Mouse (Mus musculus) heart, embryonic 14.5 days (tissue): Measurements from ENCODE around the gene Trim41. TPM values are rescaled to one million over a fixed set of nuclear protein-coding genes. Genes with fewer than 3 reads are reported as not detected.
A peak's percentile ranks its signal among the peaks of the same experiment; 100 is the strongest.

Experiments
- ATAC-seq: fragments of 200-750 bp; cut with Nextera tagmentation; 2 replicates; pipeline ENCODE4 v1.8.0; 2017; ENCODE audit warnings: low read depth, moderate TSS enrichment; ENCODE audit not compliant: insufficient number of reproducible peaks, insufficient read depth, low FRiP score
- H3K27ac ChIP-seq, 2 experiments: fragments of 200-500 bp in 1 of 2; fragments of 300-500 bp in 1 of 2; sonication (generic) in 1 of 2; replicated peaks in 1 of 2; 2 replicates each; pipeline ENCODE4 v1.5.1; 2012 to 2014; ENCODE audit warnings: low read depth in 2 of 2, low read length in 2 of 2, control low read depth in 1 of 2, mild to moderate bottlenecking in 1 of 2, mixed read lengths in 1 of 2; ENCODE audit not compliant: control insufficient read depth in 1 of 2, insufficient read depth in 1 of 2
- H3K27me3 ChIP-seq: fragments of 300-500 bp; sonication (generic); 2 replicates; pipeline ENCODE4 v1.6.1; 2014; ENCODE audit warnings: mild to moderate bottlenecking, low read length, control low read depth; ENCODE audit not compliant: control insufficient read depth, insufficient read depth
- H3K36me3 ChIP-seq: fragments of 300-500 bp; sonication (generic); 2 replicates; pipeline ENCODE4 v1.6.1; 2014; ENCODE audit warnings: mild to moderate bottlenecking, control low read depth, low read length, mixed read lengths; ENCODE audit not compliant: control insufficient read depth, insufficient read depth
- H3K4me1 ChIP-seq, 2 experiments: fragments of 200-500 bp in 1 of 2; fragments of 300-500 bp in 1 of 2; sonication (generic) in 1 of 2; 2 replicates each; pipeline ENCODE4 v1.6.1; 2012 to 2014; ENCODE audit warnings: low read length in 2 of 2, control low read depth in 1 of 2, mixed read lengths in 1 of 2; ENCODE audit not compliant: control insufficient read depth in 2 of 2, insufficient read depth in 2 of 2
- H3K4me2 ChIP-seq: fragments of 300-500 bp; sonication (generic); 2 replicates; pipeline ENCODE4 v1.6.1; 2014; ENCODE audit warnings: mild to moderate bottlenecking, low read length
- H3K4me3 ChIP-seq, 2 experiments: fragments of 200-500 bp in 1 of 2; fragments of 300-500 bp in 1 of 2; sonication (generic) in 1 of 2; 2 replicates each; pipeline ENCODE4 v1.5.1; 2012 to 2014; ENCODE audit warnings: low read length in 2 of 2, mild to moderate bottlenecking in 2 of 2, control low read depth in 1 of 2, low read depth in 1 of 2, moderate library complexity in 1 of 2; ENCODE audit not compliant: control insufficient read depth in 1 of 2, insufficient read depth in 1 of 2
- H3K9ac ChIP-seq: fragments of 300-500 bp; sonication (generic); 2 replicates; pipeline ENCODE4 v1.6.1; 2014; ENCODE audit warnings: mild to moderate bottlenecking, low read length
- H3K9me3 ChIP-seq: fragments of 300-500 bp; sonication (generic); 2 replicates; pipeline ENCODE4 v1.6.1; 2016; ENCODE audit warnings: low read length, control low read depth; ENCODE audit not compliant: control insufficient read depth
- WGBS: fragments of 180-500 bp; shearing (Covaris S2); extraction: QIAGEN DNeasy Blood & Tissue Kit; methylation state at CpG from one replicate; pipeline ENCODE4 v1.1.7; 2014; 5-methylcytosine and 5-hydroxymethylcytosine counted together
- polyA plus RNA-seq: library from polyadenylated mRNA; unstranded; fragments of >200 nt; fragmentation: Nextera tagmentation; extraction: Ambion mirVana; gene quantifications from 2 replicates; pipeline ENCODE4 v1.2.1, GENCODE M21; 2014

Gene Trim41
- polyA plus RNA-seq = 3.2 and 3.8 TPM in 2 replicates

- peaks cover 7 to 14% of the 10 kb centered on the region in 2 experiments for H3K4me1 ChIP-seq
- no peaks in the 10 kb centered on the region for H3K27me3 ChIP-seq
- ATAC-seq = peak; percentile 97
- H3K36me3 ChIP-seq = peaks cover 34% of the 10 kb centered on the region
- peak within 1 kb of the TSS; percentile 93 to 98 for H3K27ac ChIP-seq
- WGBS = under 1% methylated on average over 75 of the region's 77 CpGs
- no peaks in the 10 kb centered on the region for H3K9me3 ChIP-seq
- peak within 1 kb of the TSS; percentile 86 to 90 for H3K4me3 ChIP-seq
- H3K9ac ChIP-seq = peak within 1 kb of the TSS; percentile 89
- H3K4me2 ChIP-seq = peak within 1 kb of the TSS; percentile 90
Measured at GRCm38 (mm10) chr11:48816800-48817665, at the start of gene Trim41. Trim41 (minus strand) TSS chr11:48817353.

DNA sequence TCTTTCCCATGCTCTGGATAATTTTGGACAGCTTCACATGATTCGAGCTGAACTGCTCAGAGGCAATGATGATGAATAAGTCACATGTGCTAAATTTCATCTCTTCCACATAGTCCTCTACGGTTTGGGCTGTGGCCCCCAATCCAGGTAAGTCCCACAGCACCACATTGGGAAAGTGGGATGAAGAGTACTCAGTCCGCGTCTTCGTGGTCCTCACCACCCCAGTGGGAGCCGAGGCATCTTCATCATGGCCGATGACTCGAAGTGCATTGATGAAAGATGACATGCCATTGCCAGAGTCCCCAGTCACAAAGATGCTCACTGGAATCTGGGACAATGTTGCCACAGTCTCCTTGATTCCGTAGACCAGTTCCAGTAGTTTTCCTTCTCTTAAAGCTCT, 49.3 kb upstream of the Trim41 start:
- H3K9ac ChIP-seq = no peak overlapping the region
- no peak for ATAC-seq
- H3K4me3 ChIP-seq = no peak overlapping the region
- H3K9me3 ChIP-seq = no peaks in the 10 kb centered on the region
- H3K27ac ChIP-seq = no peak overlapping the region
- H3K27me3 ChIP-seq = no peaks in the 10 kb centered on the region
- H3K4me1 ChIP-seq = peaks cover 8 to 21% of the 10 kb centered on the region in 2 experiments
- peaks cover 10% of the 10 kb centered on the region for H3K36me3 ChIP-seq
- H3K4me2 ChIP-seq = no peak overlapping the region
- WGBS = 92% methylated on average over 9 of the region's 9 CpGs

DNA sequence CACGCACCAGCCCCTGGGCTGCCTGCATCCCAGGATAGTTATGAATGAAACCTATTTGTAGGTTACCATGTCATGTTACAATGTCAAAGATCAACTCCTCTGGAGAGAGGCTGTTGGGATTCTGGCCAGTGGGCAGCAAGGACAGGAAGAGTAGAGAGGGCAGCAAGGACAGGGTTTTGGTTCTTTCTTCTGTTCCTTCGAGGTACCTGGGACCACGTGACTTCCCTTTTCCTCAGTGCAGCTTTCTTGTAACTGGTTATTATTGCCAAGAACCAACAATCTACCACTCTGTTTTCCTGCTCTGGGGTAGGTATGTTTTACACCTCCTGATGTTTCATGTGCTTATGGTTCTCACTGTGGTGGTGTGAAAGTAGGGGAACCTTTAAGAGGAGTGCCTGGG, 46.7 kb upstream of the Trim41 start:
- H3K4me1 ChIP-seq = peaks cover 0 to 2% of the 10 kb centered on the region in 2 experiments; a peak in 3 of 4 replicates
- ATAC-seq = no peak
- WGBS = 84% methylated on average over 3 of the region's 3 CpGs
- peaks cover 10% of the 10 kb centered on the region for H3K36me3 ChIP-seq
- no peak overlapping the region for H3K4me3 ChIP-seq
- 0 out of 2 replicates have a peak, but pooled peaks cover 10% of the 10 kb centered on the region for H3K27me3 ChIP-seq
- H3K4me2 ChIP-seq = no peak overlapping the region
- H3K9ac ChIP-seq = no peak overlapping the region
- H3K27ac ChIP-seq = no peak overlapping the region
- H3K9me3 ChIP-seq = no peaks in the 10 kb centered on the region

DNA sequence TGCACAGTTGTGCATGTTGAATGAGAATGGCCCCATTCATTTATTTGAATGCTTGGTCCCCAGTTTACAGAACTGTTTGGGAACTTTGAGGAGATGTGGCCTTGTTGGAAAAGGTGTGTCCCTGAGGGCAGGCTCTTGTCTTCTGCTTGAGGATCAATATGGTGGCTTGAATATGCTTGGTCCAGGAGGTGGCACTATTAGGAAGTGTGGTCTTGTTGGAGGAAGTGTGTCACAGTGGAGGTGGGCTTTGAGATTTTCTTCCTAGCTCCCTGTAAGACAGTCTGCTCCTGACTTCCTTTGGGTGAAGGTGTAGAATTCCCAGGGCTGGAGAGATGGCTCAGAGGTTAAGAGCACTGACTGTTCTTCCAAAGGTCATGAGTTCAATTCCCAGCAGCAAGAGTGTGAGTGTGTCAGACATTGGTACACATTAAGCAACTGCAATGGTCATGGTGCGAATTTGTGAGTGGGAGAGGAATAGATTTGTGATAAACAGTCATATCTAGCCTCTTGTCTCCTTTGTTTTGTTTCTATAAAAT, 45.7 kb upstream of the Trim41 start:
- 0 out of 2 replicates have a peak, but pooled peaks cover 10% of the 10 kb centered on the region for H3K27me3 ChIP-seq
- 0 out of 4 replicates have a peak, but pooled peaks cover 0 to 5% of the 10 kb centered on the region in 2 experiments for H3K4me1 ChIP-seq
- H3K4me3 ChIP-seq = no peak overlapping the region
- no peaks in the 10 kb centered on the region for H3K9me3 ChIP-seq
- H3K9ac ChIP-seq = no peak overlapping the region
- 77% methylated on average over 1 of the region's 1 CpGs for WGBS
- H3K27ac ChIP-seq = no peak overlapping the region
- no peak; the same call in 1 of the 2 replicates for ATAC-seq
- H3K4me2 ChIP-seq = no peak overlapping the region
- peaks cover 10% of the 10 kb centered on the region for H3K36me3 ChIP-seq

- Histone ChIP-seq H3K4me2 (peak overlapping the region; percentile 87), H3K4me1 (peaks cover 2 to 5% of the 10 kb centered on the region in 2 experiments; a peak in 2 of 4 replicates), H3K36me3 (no peaks in the 10 kb centered on the region), H3K4me3 (0 out of 4 replicates have a peak overlapping the region, but pooled peaks of 1 of the 2 experiments have one; percentile 72), H3K27ac (no peak overlapping the region), H3K9me3 (no peaks in the 10 kb centered on the region), H3K9ac (no peak overlapping the region), H3K27me3 (0 out of 2 replicates have a peak, but pooled peaks cover 10% of the 10 kb centered on the region)
- ATAC-seq = no peak
- WGBS = 0% methylated on average over 6 of the region's 6 CpGs
Measured at GRCm38 (mm10) chr11:48859014-48859413, 41.9 kb upstream of the Trim41 start.

DNA sequence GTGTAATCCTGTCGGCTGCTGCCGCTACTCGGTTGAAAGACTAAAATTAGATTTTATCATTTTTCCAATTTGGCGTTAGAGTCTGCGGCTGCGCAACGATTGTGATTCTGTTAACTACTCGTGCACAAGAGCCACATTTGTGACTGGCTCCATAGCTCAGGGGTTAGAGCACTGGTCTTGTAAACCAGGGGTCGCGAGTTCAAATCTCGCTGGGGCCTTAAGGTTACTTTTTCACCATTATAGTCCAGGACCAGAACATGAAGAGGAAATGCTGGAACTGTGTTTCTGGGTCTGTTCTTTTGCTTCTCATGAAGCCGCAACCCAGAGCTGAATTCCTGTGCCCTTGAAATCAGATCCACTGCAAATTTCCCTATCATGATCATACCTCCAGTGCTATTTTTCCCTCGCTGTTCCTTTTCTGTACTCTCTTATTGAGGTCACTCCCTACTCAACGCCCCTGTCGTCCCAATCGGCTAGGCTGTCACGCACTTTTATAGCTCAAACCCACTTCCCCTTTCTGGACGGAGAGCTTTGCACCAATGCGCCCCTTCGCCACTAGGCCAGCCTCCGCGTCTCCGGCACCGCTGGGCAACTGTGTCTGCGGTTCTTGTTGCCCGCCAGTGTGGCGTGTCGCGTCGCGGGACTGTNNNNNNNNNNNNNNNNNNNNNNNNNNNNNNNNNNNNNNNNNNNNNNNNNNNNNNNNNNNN, 36.5 kb upstream of the Trim41 start:
- no peak for ATAC-seq
- peak overlapping the region in 1 of 2 experiments; percentile 53; a peak in 1 of 4 replicates for H3K27ac ChIP-seq
- H3K9me3 ChIP-seq = no peaks in the 10 kb centered on the region
- no peaks in the 10 kb centered on the region for H3K36me3 ChIP-seq
- H3K4me1 ChIP-seq = peaks cover 2% of the 10 kb centered on the region in 2 experiments; a peak in 2 of 4 replicates
- peaks cover 3% of the 10 kb centered on the region; the same call in 1 of the 2 replicates for H3K27me3 ChIP-seq
- H3K9ac ChIP-seq = peak overlapping the region; percentile 73
- peak overlapping the region; percentile 87 for H3K4me2 ChIP-seq
- H3K4me3 ChIP-seq = peak overlapping the region; percentile 72 to 86
- WGBS = 1% methylated on average over 31 of the region's 31 CpGs
